Mouse (Mus musculus) gastrocnemius, postnatal 10 days (tissue): ENCODE results near the gene Urgcp. TPM values are rescaled to one million over a fixed set of nuclear protein-coding genes. Genes with fewer than 3 reads are reported as not detected.

Experiments
- DNase-seq: peaks from one replicate; pipeline ENCODE4 v3.0.0; 2021; ENCODE audit warnings: mixed read lengths
- total RNA-seq, 2 experiments: library from RNA; stranded (reverse); gene quantifications; 2 replicates each; pipeline ENCODE4 v1.2.3; 2021

Urgcp gene
- total RNA-seq, 2 experiments from 2014 or later, result 29.1 to 42.0 TPM

DNA sequence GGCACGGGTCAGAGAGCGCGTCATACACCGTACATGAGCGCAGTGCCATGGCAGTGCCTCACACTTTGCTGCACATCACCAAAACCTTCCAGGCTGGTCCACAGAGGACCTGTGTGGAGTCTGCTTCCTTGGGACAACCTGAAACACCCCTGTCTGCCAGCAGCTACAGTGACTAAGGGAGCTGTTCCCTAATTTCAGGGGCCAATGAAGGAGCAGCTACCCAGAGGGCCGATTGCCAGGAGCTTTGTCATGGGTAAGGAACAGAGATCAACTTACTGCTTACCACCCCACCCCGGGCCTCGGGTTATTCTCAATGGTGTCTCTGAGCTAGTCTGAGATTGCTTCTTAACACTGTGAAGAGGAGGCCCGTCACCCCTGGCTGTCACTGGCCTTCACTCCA, 47.0 kb downstream of the Urgcp start:
- DNase-seq, result no peak

DNA sequence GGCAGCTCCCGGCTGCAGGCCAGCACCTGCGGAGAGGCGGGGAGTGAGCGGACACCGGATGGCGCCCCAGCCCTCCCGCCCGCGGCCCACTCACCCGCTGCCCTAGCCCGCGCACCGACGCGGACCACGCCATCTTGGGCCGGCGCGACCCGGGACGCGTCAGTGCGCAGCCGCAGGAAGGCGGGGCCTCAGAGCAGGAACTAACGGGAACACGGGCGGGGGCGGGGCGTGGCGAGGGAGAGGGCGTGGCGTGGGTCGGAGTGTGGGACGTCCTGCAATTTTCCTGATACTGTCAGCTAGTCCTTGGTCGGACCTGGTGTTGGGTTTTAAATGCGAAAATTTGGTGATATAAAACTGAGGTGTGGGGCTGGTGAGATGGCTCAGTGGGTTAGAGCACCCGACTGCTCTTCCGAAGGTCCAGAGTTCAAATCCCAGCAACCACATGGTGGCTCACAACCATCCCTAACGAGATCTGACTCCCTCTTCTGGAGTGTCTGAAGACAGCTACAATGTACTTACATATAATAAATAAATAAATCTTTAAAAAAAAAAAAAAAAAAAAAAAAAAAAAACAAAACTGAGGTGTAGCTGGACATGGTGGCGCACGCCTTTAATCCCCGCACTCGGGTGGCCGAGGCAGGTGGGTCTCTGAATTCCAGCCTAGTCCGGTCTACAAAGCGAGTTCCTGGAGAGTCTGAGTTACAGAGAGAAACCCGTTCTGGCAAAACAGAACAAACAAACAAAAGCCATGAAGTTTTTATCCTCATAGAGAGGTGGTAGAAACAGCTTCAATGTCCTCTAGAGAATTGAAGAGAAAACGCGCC, 54.4 kb downstream of the Urgcp start:
- DNase-seq, result peak; percentile 95

DNA sequence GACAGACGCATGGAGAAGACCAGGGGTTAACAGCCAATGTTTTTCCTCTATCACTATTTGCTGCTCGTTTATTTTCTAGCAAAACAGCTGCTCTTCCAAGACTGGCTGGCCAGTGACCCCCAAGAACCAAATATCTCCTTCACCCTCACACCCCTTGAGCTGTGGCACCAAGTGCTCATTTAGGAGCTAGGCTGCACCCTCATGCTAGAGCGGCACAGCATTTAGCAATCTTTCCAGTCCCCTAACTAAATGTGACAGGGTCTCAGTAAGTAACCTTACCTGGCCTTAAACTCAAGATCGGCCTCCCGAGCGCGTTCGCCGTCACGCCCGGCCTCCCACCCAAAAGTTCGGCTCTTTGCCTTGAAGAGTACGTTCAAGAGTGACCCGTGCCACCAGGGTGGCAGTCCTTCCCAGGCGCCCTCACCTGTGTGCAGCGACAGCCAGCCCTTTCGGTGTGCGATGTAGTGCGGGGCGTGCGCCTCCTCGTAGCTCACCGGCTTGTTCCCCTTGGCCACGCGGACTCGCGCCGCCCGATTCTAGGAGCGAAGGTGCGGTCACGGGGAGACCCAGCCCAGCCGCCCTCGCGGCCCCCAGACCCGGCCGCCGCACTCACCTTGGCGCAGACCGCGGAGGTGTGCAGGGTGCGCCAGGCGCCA, 55.2 kb downstream of the Urgcp start:
- DNase-seq, result no peak

DNA sequence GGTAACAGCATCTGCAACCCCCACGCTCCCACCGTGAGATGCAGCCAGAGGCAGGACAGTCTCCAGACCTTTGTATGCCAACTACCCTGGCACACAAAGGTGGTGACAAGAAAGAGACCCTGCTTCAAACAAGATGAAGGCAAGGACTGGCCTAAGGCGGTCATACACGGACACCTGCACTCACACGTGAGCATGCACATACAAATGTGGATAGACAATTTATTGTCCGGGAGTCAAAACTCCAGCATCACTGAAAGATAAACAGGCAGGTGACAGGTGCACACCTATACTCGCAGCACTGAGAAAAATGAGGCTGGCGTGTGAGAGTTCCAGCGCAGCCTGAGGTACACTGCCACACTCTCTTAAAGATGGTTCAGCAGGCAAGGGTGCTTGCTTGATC, 56.2 kb downstream of the Urgcp start:
- no peak for DNase-seq

DNA sequence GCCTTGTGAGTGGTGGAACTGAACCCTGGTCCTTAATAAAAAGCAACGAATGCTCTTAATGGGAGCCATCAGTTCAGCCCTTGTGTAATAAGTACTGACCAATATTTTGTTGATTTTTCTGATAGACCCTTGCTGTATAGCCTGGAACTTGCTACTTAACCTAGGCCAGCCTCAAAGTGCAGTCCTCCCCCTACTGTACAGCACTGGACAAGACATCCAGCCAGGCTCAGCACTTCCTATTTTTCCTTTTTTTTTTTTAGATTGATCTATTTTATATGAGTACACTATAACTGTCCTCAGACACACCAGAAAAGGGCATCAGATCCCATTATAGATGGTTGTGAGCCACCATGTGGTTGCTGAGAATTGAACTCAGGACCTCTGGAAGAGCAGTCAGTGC, 58.8 kb downstream of the Urgcp start:
- no peak for DNase-seq

DNA sequence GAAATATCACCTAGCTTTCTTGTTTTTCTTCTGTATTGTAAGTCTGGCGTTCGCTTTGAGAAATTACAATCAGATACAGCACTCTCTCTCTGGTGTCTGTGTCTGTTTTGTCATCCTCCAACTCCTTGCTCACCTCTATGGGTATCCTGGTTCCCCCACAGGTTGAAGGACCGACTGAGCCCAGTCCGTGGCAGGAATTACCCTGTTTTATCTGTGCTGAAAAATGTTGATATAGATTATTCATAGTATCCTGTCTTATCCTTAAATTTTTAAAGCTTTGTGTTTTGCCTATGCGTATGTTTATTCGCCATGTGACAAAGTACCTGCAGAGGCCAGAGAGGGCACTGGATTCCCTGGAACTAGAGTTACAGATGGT, 59.2 kb downstream of the Urgcp start:
- no peak for DNase-seq

DNA sequence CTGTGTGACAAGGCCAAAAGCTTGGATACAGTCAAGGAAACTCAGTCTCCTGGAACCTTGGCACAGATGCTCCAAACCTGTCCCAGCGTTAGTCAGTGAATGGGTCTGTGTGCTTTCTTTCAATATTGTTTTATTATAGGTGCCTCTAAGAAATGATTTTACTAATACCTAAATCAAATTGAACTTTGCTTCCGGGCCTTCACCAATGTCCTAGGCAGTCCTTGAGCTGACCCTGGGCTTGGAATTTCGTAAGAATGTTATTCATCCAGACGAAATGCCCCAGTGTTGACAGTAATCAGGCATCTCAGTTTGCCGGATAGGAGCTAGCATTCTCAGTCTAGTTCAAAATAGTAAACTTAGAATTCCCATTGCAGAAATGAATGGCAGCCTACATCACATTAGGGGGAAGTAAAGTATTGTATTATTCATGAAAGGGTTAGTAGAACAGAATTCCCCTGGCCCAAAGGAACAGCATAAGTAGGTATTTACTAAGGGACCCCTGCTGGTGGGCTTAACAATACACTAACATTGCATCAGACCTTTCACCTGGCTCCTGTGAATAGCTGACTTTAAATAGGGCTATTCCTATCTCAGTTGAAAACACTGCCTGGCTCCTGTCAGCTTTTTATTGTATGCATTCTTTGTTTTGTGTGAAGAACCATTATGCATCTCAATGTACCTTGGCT, 59.8 kb downstream of the Urgcp start:
- DNase-seq, result no peak

DNA sequence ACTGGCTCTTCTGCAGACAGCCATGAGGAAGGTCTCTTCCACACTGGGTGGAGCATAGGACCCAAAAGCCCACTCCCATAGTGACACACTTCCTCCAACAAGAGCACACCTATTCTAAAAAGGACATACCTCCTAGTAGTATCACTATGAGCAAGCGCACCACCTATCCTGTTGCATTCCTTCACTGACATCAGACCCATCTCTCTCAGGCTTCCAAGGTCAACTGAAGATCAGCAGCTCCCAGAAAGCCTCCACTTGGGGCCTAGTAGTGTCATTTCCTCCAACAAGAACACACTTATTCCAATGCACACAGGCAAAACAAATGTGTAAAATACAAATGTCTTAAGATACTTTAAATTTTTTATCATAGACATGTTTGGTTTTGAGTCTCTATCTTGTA, 60.4 kb downstream of the Urgcp start:
- no peak for DNase-seq

DNA sequence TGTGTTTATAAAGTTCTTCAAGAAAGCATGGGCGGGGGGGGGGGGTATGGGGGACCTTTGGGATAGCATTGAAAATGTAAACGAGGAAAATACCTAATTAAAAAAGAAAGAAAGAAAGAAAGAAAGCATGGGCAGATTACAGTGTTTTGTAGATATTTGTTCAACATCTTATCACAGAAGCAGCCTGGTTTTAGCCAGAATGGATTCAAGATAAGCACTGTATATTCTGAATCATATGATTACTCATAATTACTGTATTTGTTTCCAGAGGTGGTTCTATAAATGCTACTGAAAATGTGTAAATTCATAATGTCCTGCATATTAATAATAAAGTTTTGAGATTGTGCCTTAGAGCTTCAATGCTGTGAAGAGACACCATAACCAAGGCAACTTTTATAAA, 60.9 kb downstream of the Urgcp start:
- no peak for DNase-seq

DNA sequence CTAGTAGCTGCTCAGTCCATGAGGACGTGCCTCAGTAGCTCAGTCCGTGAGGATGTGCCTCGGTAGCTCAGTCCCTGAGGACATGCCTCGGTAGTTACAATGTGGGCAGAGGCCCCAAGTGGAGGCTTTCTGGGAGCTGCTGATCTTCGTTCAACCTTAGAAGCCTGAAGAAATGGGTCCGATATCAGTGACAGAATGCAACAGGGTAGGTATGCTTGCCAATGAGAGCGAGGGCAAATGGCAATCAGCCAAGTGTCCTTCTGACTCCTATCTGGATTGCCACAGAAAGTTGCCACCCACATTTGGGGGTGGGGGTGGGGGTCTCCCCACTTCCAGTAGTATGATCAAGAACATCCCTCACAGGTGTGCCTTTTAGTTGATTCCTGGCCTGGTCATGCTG, 61.4 kb downstream of the Urgcp start:
- no peak for DNase-seq

DNA sequence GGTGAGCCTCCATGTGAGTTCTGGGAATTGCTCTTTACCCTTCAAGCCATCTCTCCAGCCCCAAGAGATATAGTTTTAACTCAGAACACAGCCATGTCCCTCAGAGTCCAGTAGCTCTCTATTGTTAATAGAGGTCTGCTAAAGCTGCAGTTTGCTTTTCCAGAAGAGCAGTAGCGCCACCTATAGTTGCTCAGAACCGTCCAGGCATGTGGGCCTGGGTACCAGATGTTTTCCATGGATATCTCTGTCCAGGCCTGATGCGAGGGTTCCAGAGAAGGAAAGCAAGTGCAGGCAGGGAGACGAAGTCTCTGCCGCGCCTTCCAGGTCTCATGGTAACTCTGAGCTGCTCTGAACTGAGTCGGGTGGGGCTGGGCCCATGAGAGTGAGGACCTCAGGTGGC, 70.4 kb downstream of the Urgcp start:
- peak; percentile 43 for DNase-seq

DNA sequence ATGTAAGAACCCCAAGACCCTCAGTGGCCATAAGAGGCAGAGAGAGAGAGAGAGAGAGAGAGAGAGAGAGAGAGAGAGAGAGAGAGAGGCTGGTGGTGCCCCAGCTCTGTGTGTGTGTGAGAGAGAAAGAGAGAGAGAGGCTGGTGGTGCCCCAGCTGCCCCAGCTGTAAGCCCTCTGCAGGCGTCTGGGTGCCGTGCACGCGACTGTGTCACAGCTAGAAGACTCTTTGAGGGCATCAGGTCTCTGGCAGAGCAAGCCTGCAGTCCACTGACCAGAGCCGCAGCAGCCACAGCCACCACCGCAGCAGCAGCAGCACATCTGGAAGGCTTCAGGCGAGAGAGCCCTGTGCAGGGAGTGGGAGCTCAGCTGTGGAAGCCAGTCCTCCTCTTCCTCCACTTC, 77.9 kb downstream of the Urgcp start:
- DNase-seq, result no peak

DNA sequence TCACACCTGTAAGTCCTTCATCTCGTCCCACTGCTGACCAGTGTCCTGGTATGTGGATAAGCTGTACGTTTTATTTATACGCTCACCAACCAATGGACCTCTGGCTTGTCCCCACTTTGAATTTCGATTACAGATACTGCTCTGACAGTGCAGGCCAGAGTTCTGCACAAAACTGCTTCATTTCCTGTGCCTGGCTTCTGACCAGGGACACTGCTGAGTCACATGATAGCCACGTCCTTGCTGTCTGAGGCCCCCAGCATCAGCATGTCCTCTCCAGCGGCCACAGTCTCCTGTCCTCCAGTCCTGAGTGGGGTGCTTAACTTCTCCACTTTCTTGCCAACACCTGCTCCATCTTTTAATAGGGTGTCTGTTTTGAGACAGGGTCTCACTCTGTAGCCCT, 79.6 kb downstream of the Urgcp start:
- DNase-seq, result no peak

Other genes with a start within 250 kb of the Urgcp start
- 10 to 100 TPM; 44.6 to 57.0 TPM for gene Xbp1, start 241.7 kb downstream of the Urgcp start, total RNA-seq
- 10 to 100 TPM; 11.7 TPM for gene Ccdc117, start 220.2 kb downstream of the Urgcp start, total RNA-seq
- not detected for gene Ankrd36, start 192.7 kb downstream of the Urgcp start, total RNA-seq
- gene Mrps24, start 46.7 kb downstream of the Urgcp start, total RNA-seq, result 10 to 100 TPM; 84.8 to 90.6 TPM
- gene Dbnl, start 26.1 kb upstream of the Urgcp start, total RNA-seq, result 10 to 100 TPM; 23.6 to 27.1 TPM
- gene Pgam2, start 41.4 kb upstream of the Urgcp start, total RNA-seq, result 1,000 to 10,000 TPM; 2,411 to 2,775 TPM
- gene Polm, start 75.6 kb upstream of the Urgcp start, total RNA-seq, result 1 to 10 TPM; 4.3 to 8.7 TPM
- gene Aebp1, start 99.6 kb upstream of the Urgcp start, total RNA-seq, result 10 to 100 TPM; 46.5 to 59.8 TPM
- gene Pold2, start 115.9 kb upstream of the Urgcp start, total RNA-seq, result 10 to 100 TPM; 36.7 to 45.4 TPM
- not detected for gene Myl7, start 136.4 kb upstream of the Urgcp start, total RNA-seq
- gene Gck, start 187.7 kb upstream of the Urgcp start, total RNA-seq, result not detected
- 10 to 100 TPM; 46.7 to 50.4 TPM for gene Ykt6, start 193.3 kb upstream of the Urgcp start, total RNA-seq